Mouse (Mus musculus) limb, embryonic 13.5 days (tissue): ENCODE measurements around the gene Ppcdc. TPM values are rescaled to one million over a fixed set of nuclear protein-coding genes. Genes with fewer than 3 reads are reported as not detected.
"Not testable (repeated sequence)": the region's sequence is repeated elsewhere in the genome, so short reads cannot be mapped to it uniquely, and the experiment has no call there.

Experiments
- ATAC-seq: fragments of 200-750 bp; cut with Nextera tagmentation; 2 replicates; pipeline ENCODE4 v1.8.0; 2017; ENCODE audit warnings: low read depth, moderate number of reproducible peaks, moderate TSS enrichment; ENCODE audit not compliant: low FRiP score
- H3K27ac ChIP-seq: fragments of 300-500 bp; sonication (generic); 2 replicates; pipeline ENCODE4 v1.5.1; 2015; ENCODE audit warnings: inconsistent platforms, mild to moderate bottlenecking, moderate library complexity
- H3K27me3 ChIP-seq: fragments of 300-500 bp; sonication (generic); 2 replicates; pipeline ENCODE4 v1.6.1; 2015; ENCODE audit warnings: mild to moderate bottlenecking, inconsistent platforms
- H3K36me3 ChIP-seq: fragments of 300-500 bp; sonication (generic); 2 replicates; pipeline ENCODE4 v1.6.1; 2015; ENCODE audit warnings: inconsistent platforms, mild to moderate bottlenecking, moderate library complexity
- H3K4me1 ChIP-seq: fragments of 300-500 bp; sonication (generic); 2 replicates; pipeline ENCODE4 v1.6.1; 2015; ENCODE audit warnings: inconsistent platforms
- H3K4me2 ChIP-seq: fragments of 300-500 bp; sonication (generic); replicated peaks from 2 replicates; pipeline ENCODE4 v1.6.1; 2015; ENCODE audit warnings: inconsistent platforms, mild to moderate bottlenecking, moderate library complexity
- H3K4me3 ChIP-seq: fragments of 300-500 bp; sonication (generic); 2 replicates; pipeline ENCODE4 v1.5.1; 2015; ENCODE audit warnings: moderate library complexity, mild to moderate bottlenecking, inconsistent platforms
- H3K9ac ChIP-seq: fragments of 300-500 bp; sonication (generic); 2 replicates; pipeline ENCODE4 v1.6.1; 2015; ENCODE audit warnings: mild to moderate bottlenecking, inconsistent platforms
- H3K9me3 ChIP-seq: fragments of 300-500 bp; sonication (generic); 2 replicates; pipeline ENCODE4 v1.6.1; 2016; ENCODE audit warnings: inconsistent platforms
- WGBS: fragments of 180-500 bp; shearing (Covaris S2); methylation state at CpG from one replicate; pipeline ENCODE4 v1.1.7; 2015; 5-methylcytosine and 5-hydroxymethylcytosine counted together
- polyA plus RNA-seq: library from polyadenylated mRNA; unstranded; fragments of >200 nt; fragmentation: Nextera tagmentation; extraction: Ambion mirVana; gene quantifications from 2 replicates; pipeline ENCODE4 v1.2.1, GENCODE M21; 2015

The Ppcdc gene
- polyA plus RNA-seq, 1 experiment from 2014 or later: 26.8 TPM

DNA sequence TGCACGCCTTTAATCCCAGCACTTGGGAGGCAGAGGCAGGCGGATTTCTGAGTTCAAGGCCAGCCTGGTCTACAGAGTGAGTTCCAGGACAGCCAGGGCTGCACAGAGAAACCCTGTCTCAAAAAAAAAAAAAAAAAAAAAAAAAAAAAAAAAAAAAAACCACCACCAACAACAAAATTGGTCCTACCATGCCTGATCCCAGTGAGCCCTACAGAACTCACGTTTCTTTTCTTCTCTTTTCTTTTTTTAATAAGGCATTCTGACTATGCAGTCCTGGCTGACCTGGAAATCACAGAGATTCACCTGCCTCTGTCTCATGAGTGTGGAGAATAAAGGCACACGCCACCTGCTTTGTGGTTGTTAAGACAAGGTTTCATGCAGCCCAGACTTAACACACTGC, 12.8 kb downstream of the Ppcdc start:
- peaks cover 14% of the 10 kb centered on the region for H3K4me1 ChIP-seq
- H3K27me3 ChIP-seq, H3K36me3 ChIP-seq, H3K27ac ChIP-seq, H3K4me3 ChIP-seq, ATAC-seq, H3K9ac ChIP-seq, H3K9me3 ChIP-seq, H3K4me2 ChIP-seq: not testable (repeated sequence)
- 84% methylated on average over 4 of the region's 4 CpGs for WGBS

DNA sequence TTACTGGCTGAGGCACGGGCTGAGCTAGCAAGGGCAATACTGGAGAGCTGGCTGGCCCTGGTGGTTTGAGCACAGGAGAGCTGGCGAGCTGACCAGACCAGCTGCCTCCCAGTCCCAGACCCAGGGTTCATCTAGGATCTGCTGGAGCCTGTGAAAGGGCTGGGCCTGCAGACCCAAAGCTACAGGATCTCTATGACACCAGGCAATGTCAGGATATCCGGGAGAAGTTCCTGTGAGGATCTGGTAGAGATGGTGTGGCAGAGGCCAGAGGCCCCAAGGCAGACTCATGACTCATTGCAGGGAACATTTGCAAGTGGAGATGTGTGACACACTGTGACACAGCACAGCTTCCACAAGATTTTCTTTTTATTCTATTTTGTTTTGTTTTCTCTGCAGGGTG, 14.8 kb downstream of the Ppcdc start:
- Histone ChIP-seq H3K36me3 (no peaks in the 10 kb centered on the region), H3K27me3 (no peaks in the 10 kb centered on the region), H3K9me3 (no peaks in the 10 kb centered on the region), H3K4me2 (no peak overlapping the region), H3K27ac (peak overlapping the region; percentile 15; the same call in 1 of the 2 replicates), H3K4me3 (no peak overlapping the region), H3K9ac (no peak overlapping the region; the same call in 1 of the 2 replicates), H3K4me1 (peaks cover 31% of the 10 kb centered on the region)
- ATAC-seq: no peak
- 71% methylated on average over 3 of the region's 3 CpGs for WGBS

DNA sequence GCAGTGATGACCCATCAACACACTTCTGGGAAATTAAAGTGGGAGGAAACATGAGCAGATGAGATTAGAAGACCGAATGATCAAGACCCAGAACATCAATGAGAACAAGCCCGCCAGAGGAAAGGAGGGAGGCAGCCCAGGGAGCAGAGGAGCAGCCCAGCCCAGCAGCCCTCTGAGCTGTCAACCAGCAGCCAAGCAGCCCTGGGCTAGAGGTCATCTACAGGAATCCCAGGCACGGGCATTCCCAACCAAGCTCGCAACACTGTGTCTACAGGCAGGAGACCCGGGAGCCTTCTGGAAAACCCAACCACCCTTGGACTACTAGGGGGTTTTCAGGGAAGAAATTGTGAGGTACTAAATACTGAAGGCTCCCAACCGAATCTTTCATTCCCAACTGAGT, 15.9 kb downstream of the Ppcdc start:
- no peak overlapping the region for H3K9ac ChIP-seq
- no peaks in the 10 kb centered on the region for H3K27me3 ChIP-seq
- H3K9me3 ChIP-seq: no peaks in the 10 kb centered on the region
- no peak overlapping the region for H3K4me3 ChIP-seq
- peaks cover 40% of the 10 kb centered on the region for H3K4me1 ChIP-seq
- 0 out of 2 replicates have a peak, but pooled peaks cover under 1% of the 10 kb centered on the region for H3K36me3 ChIP-seq
- no peak overlapping the region for H3K4me2 ChIP-seq
- no peak overlapping the region for H3K27ac ChIP-seq
- WGBS: 71% methylated on average over 6 of the region's 6 CpGs
- no peak for ATAC-seq

- peaks cover 7% of the 10 kb centered on the region; the same call in 1 of the 2 replicates for H3K36me3 ChIP-seq
- no peak overlapping the region for H3K4me2 ChIP-seq
- ATAC-seq: no peak
- peak overlapping the region; percentile 93 for H3K27ac ChIP-seq
- H3K27me3 ChIP-seq: no peaks in the 10 kb centered on the region
- 70% methylated on average over 5 of the region's 5 CpGs for WGBS
- H3K9ac ChIP-seq: no peak overlapping the region
- no peaks in the 10 kb centered on the region for H3K9me3 ChIP-seq
- H3K4me3 ChIP-seq: no peak overlapping the region
- H3K4me1 ChIP-seq: peaks cover 27% of the 10 kb centered on the region
Observed at GRCm38 (mm10) chr9:57421688-57422111, 18.2 kb downstream of the Ppcdc start.

GRCm38 (mm10) chr9:57421121-57421571, 18.8 kb downstream of the Ppcdc start:
- Histone ChIP-seq H3K4me3 (no peak overlapping the region), H3K36me3 (peaks cover 7% of the 10 kb centered on the region; the same call in 1 of the 2 replicates), H3K4me1 (peaks cover 27% of the 10 kb centered on the region), H3K27me3 (no peaks in the 10 kb centered on the region), H3K27ac (peak overlapping the region; percentile 93), H3K9ac (no peak overlapping the region), H3K9me3 (no peaks in the 10 kb centered on the region), H3K4me2 (peak overlapping the region; percentile 47; the same call in 1 of the 2 replicates)
- WGBS: 68% methylated on average over 9 of the region's 9 CpGs
- peak; percentile 7; the same call in 1 of the 2 replicates for ATAC-seq

- H3K36me3 ChIP-seq: peaks cover 7% of the 10 kb centered on the region; the same call in 1 of the 2 replicates
- H3K27ac ChIP-seq: peak overlapping the region; percentile 93
- no peaks in the 10 kb centered on the region for H3K27me3 ChIP-seq
- ATAC-seq: peak; percentile 88
- no peak overlapping the region for H3K9ac ChIP-seq
- 24% methylated on average over 20 of the region's 20 CpGs for WGBS
- H3K4me3 ChIP-seq: no peak overlapping the region
- peak overlapping the region; percentile 47 for H3K4me2 ChIP-seq
- no peaks in the 10 kb centered on the region for H3K9me3 ChIP-seq
- peaks cover 27% of the 10 kb centered on the region for H3K4me1 ChIP-seq
Observed at GRCm38 (mm10) chr9:57420321-57421120, 19.4 kb downstream of the Ppcdc start.

- WGBS: 78% methylated on average over 16 of the region's 16 CpGs
- no peak overlapping the region for H3K9ac ChIP-seq
Observed at GRCm38 (mm10) chr9:57419521-57420267, 20.2 kb downstream of the Ppcdc start.

DNA sequence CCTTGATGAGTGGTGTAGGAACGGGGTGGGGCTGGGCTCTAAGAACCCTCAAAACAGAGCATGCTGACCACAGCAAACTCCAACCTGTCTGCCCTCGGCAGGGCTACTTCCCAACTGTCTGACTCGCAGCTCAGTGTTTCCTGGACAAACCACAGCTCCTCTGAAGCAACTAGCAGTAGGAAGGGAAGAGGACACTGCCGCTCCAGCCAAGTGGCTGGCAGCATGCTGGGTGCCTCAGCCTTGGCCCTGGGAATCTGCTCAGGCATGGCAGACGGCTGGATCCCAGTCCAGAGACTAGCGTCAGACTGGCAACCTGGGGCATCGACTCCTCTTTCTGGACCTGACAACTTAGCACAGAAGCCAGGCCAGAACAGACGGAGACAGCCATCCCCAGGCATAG, 22.6 kb downstream of the Ppcdc start:
- Histone ChIP-seq H3K27me3 (no peaks in the 10 kb centered on the region), H3K36me3 (peaks cover 20% of the 10 kb centered on the region), H3K4me2 (no peak overlapping the region), H3K27ac (no peak overlapping the region), H3K9ac (no peak overlapping the region), H3K9me3 (no peaks in the 10 kb centered on the region), H3K4me3 (no peak overlapping the region), H3K4me1 (peaks cover 27% of the 10 kb centered on the region)
- ATAC-seq: no peak
- 85% methylated on average over 8 of the region's 8 CpGs for WGBS

More at GRCm38 (mm10) chr9:57419521-57420267, 20.2 kb downstream of the Ppcdc start:
- Histone ChIP-seq H3K36me3 (peaks cover 10% of the 10 kb centered on the region), H3K4me2 (peak overlapping the region; percentile 47), H3K27ac (peak overlapping the region; percentile 93), H3K4me1 (peaks cover 27% of the 10 kb centered on the region), H3K4me3 (no peak overlapping the region), H3K27me3 (no peaks in the 10 kb centered on the region), H3K9me3 (no peaks in the 10 kb centered on the region)
- ATAC-seq: no peak

GRCm38 (mm10) chr9:57407120-57407905, 32.6 kb downstream of the Ppcdc start:
- H3K36me3 ChIP-seq: no peaks in the 10 kb centered on the region; the same call in 1 of the 2 replicates
- no peak overlapping the region for H3K9ac ChIP-seq
- H3K27me3 ChIP-seq: no peaks in the 10 kb centered on the region
- no peak overlapping the region for H3K4me3 ChIP-seq
- no peak overlapping the region for H3K4me2 ChIP-seq
- H3K4me1 ChIP-seq: no peaks in the 10 kb centered on the region
- ATAC-seq: no peak
- no peaks in the 10 kb centered on the region for H3K9me3 ChIP-seq
- 87% methylated on average over 9 of the region's 9 CpGs for WGBS
- H3K27ac ChIP-seq: no peak overlapping the region

- Histone ChIP-seq H3K4me1 (no peaks in the 10 kb centered on the region), H3K27me3 (no peaks in the 10 kb centered on the region), H3K27ac (no peak overlapping the region), H3K36me3 (no peaks in the 10 kb centered on the region), H3K4me3 (no peak overlapping the region), H3K9ac (no peak overlapping the region), H3K9me3 (no peaks in the 10 kb centered on the region), H3K4me2 (no peak overlapping the region)
- ATAC-seq: no peak
- WGBS: 83% methylated on average over 5 of the region's 5 CpGs
Observed at GRCm38 (mm10) chr9:57406395-57406794, 33.5 kb downstream of the Ppcdc start.

DNA sequence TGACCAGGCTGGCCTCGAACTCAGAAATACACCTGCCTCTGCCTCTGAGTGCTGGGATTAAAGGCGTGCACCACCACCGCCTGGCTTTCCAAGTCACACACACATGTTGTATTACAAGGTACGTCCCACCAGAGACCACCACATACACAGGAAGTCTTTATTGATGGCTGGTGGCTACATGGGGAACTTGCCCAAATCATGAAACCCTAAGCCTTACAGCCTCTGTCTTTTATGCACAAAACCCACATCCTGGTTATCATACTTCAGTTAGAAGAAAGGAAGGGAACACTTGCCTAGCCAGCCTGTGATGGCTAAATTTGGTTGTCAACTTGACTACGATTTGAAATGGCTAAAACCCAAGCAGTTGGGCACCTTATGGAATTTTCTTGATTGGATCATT, 35.9 kb downstream of the Ppcdc start:
- Histone ChIP-seq H3K9ac (no peak overlapping the region), H3K27ac (no peak overlapping the region), H3K36me3 (no peaks in the 10 kb centered on the region), H3K27me3 (no peaks in the 10 kb centered on the region), H3K4me2 (no peak overlapping the region), H3K9me3 (peaks cover 10% of the 10 kb centered on the region; the same call in 1 of the 2 replicates), H3K4me1 (no peaks in the 10 kb centered on the region), H3K4me3 (no peak overlapping the region)
- WGBS: 88% methylated on average over 5 of the region's 5 CpGs
- ATAC-seq: no peak
